Mouse (Mus musculus) bone marrow, adult 2 months (tissue): ENCODE measurements around the gene Bsn. TPM values are rescaled to one million over a fixed set of nuclear protein-coding genes. Genes with fewer than 3 reads are reported as not detected.

Source experiments
- H3K27ac ChIP-seq: fragments of 200-500 bp; 2 replicates; pipeline ENCODE4 v1.5.1; 2012; ENCODE audit warnings: low read depth, mild to moderate bottlenecking, control low read depth, inconsistent platforms, low read length; ENCODE audit not compliant: control insufficient read depth, poor library complexity, insufficient read depth
- H3K4me1 ChIP-seq: fragments of 200-500 bp; 2 replicates; pipeline ENCODE4 v1.6.1; 2011; ENCODE audit warnings: low read length; ENCODE audit not compliant: control insufficient read depth, insufficient read depth
- H3K4me3 ChIP-seq: fragments of 200-500 bp; replicated peaks from 2 replicates; pipeline ENCODE3; 2011; ENCODE audit warnings: mild to moderate bottlenecking, low read depth, low read length, control low read depth; ENCODE audit not compliant: control insufficient read depth
- CTCF ChIP-seq: fragments of 200-500 bp; IDR thresholded peaks from 2 replicates; pipeline ENCODE4 v1.5.1; 2011; ENCODE audit warnings: low read length, control low read depth; ENCODE audit not compliant: control insufficient read depth, insufficient read depth
- POLR2A ChIP-seq: fragments of 200-500 bp; IDR thresholded peaks from 2 replicates; pipeline ENCODE4 v1.6.1; 2011; ENCODE audit warnings: low read depth, mild to moderate bottlenecking, control low read depth, low read length, borderline replicate concordance; ENCODE audit not compliant: control insufficient read depth
- WGBS: fragments of 180-500 bp; shearing (Covaris S2); methylation state at CpG from one replicate; pipeline ENCODE4 v1.1.7; 2018; 5-methylcytosine and 5-hydroxymethylcytosine counted together
- polyA plus RNA-seq: library from polyadenylated mRNA; stranded (reverse); fragments of >200 nt; gene quantifications from 2 replicates; pipeline ENCODE4 v1.2.4, GENCODE M21; 2011; ENCODE audit warnings: low replicate concordance; ENCODE audit not compliant: missing spikeins, insufficient read depth, insufficient read length

The Bsn gene
- polyA plus RNA-seq, 1 experiment: 1.9 TPM

DNA sequence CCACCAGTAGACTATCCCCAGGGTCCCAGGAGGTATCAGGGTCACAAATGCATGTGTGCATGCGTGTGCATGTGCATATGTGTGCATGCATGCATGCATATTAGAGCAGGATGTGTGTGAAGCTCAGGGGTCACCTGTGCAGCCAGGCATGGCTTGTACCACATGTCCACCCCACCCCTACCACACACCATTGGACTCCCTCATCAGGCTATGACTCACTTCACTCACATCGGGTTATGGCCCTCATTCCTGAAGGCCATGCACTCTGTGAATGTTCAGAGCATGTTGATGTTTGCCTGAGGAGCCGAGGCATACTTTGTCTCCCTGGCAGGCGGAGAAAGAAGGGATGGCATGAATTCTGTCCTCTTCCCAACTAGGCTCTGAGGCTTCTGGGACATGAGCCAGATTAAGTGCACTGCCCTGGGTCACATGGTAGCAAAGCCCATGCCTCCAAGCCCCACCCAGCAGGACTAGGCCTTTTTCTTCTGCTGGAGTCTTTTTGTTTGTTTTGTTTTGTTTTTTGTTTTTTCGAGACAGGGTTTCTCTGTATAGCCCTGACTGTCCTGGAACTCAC is 17.3 kb downstream of the Bsn start:
- Histone ChIP-seq H3K4me1 (no peaks in the 10 kb centered on the region), H3K27ac (no peak overlapping the region), H3K4me3 (no peak overlapping the region)
- no peak for TF ChIP-seq CTCF
- no peak for TF ChIP-seq POLR2A
- 82% methylated on average over 5 of the region's 5 CpGs for WGBS

DNA sequence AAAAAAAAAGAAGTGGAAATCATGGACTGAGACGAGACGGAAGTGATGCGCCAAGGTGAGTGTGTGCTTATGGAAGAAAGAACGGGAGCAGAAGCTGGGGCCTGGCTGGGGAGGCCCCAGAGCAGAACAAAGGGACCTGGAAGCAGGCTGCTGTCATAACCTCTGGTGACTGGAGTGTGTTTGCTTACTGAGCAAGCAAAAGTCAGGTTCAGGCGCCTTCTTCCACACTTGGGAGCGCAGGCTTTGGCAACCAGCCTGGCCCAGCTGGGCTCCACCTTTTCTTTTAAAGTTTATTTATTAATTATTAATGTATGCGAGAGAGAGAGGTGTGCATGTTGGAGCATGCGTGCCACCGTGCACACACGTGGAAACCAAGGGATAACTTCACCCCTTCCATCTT is 20.4 kb downstream of the Bsn start:
- Histone ChIP-seq H3K4me1 (no peaks in the 10 kb centered on the region), H3K27ac (no peak overlapping the region), H3K4me3 (no peak overlapping the region)
- 83% methylated on average over 10 of the region's 10 CpGs for WGBS
- TF ChIP-seq CTCF (no peak), POLR2A (no peak)

DNA sequence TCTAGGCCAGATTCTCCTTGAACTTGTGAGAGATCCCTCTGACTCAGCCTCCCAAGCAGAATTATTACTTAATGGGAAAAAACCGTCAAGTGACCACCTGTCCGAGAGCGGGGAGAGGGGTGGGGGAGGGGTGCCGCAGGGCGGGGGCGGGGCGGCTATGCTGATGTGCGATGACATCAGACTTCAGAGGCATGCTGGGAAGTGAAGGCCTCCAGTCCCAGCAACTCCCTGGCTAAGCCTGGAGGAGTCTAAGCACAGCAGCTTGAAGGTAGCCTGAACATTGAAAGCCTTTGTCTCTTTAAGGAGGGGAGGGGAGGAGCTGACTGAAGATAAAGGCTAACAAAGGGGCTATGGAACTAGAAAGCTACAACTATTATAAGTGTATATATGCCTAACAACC is 25.0 kb downstream of the Bsn start:
- Histone ChIP-seq H3K4me3 (no peak overlapping the region), H3K4me1 (no peaks in the 10 kb centered on the region; the same call in 1 of the 2 replicates), H3K27ac (no peak overlapping the region)
- TF ChIP-seq POLR2A (no peak), CTCF (no peak)
- WGBS: 82% methylated on average over 8 of the region's 8 CpGs

DNA sequence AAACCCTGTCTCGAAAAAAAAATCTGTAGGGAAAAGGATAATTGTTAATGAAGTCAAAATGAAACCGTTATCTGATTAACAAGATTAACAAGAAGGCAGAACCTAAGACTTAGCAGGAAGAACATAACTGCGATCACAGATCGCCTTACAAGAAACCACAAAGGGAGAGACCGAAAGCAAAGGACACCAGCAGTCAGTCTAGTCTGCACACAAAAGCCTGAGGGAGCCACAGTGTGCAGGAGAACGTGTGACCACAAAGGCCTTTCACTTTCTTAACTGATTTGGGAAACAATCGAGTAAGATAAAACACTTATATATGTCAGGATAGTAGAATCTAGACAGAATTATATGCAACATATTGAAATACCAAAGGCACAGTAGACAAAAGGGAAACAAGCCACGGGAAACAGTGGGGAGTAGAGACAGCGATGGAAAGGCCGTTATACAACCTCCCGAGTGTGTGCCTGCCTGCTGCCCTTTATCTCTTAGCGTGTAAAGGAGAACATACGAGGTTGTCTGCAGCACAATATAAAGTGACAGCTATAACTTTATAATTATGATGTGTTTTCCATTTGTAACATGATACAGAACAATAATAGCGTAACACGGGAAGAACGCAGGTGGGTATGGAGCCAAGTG is 26.4 kb downstream of the Bsn start:
- 22% methylated on average over 16 of the region's 16 CpGs for WGBS

DNA sequence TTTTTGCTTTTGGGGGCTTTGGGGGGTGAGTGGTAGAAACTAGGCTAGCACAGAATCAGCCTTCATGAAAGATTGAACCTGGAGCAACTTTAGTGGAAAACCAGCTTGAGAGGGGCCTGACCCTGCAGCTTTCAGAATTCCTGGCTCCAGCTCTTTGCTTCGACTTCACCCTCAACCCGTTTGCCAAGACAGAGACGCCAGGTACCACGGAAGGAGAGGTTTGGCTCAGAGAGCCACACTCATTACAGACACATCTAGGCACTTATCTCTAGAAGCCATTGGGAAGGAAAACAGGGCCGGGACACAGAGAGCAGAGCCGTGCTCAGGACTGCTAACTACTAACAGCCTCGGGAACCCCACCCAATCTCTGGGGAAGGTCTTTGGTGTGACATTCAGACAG is 32.3 kb downstream of the Bsn start:
- Histone ChIP-seq H3K4me3 (no peak overlapping the region), H3K4me1 (no peaks in the 10 kb centered on the region; the same call in 1 of the 2 replicates), H3K27ac (no peak overlapping the region)
- no peak for TF ChIP-seq POLR2A
- no peak for TF ChIP-seq CTCF
- 80% methylated on average over 7 of the region's 7 CpGs for WGBS

More for the DNA sequence above, 26.4 kb downstream of the Bsn start:
- TF ChIP-seq CTCF (no peak), POLR2A (no peak)
- H3K27ac ChIP-seq: no peak overlapping the region
- no peaks in the 10 kb centered on the region; the same call in 1 of the 2 replicates for H3K4me1 ChIP-seq
- no peak overlapping the region for H3K4me3 ChIP-seq

DNA sequence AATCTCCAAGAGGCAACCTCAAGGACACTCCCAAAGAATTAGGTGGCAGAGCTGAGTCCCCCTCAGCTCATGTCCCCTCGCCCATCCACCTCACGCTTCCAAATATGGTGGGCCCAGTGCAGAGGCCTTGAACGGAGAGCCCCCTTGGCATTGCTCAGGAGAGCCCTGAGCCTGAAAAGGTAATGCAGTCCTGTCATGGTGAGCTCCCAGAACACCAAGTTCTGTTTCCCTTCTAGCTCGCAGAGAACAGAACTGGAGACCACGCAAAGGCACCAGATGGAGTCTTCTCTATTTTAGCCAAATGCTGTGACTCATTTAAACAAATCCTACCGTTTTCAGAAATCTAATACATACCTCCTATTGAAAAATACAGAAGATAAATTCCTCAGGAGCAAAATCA is 32.7 kb downstream of the Bsn start:
- no peak overlapping the region for H3K4me3 ChIP-seq
- 75% methylated on average over 6 of the region's 6 CpGs for WGBS
- no peak overlapping the region for H3K27ac ChIP-seq
- TF ChIP-seq CTCF (no peak), POLR2A (no peak)
- H3K4me1 ChIP-seq: no peaks in the 10 kb centered on the region; the same call in 1 of the 2 replicates

DNA sequence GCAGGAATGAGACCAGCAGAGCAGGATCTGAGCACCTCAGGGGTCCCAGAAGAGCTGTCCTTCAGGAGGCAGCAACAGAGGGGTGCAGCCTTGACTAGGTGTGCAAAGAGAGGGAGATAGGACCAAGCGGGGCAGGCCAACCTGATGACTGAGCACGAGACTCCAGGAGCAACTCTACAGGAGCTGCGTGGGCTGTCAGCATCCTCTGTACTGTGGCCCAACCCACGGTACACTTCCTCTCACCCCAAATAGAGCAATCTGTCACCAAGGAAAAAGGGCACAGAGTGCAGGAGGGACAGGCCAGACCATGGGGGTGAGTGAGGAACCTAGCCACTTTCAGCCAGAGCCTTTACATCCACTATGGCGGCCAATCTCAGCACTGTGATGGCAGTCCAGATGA is 33.4 kb downstream of the Bsn start:
- TF ChIP-seq CTCF (no peak), POLR2A (no peak)
- Histone ChIP-seq H3K4me1 (no peaks in the 10 kb centered on the region; the same call in 1 of the 2 replicates), H3K4me3 (no peak overlapping the region), H3K27ac (no peak overlapping the region)
- 57% methylated on average over 5 of the region's 5 CpGs for WGBS

DNA sequence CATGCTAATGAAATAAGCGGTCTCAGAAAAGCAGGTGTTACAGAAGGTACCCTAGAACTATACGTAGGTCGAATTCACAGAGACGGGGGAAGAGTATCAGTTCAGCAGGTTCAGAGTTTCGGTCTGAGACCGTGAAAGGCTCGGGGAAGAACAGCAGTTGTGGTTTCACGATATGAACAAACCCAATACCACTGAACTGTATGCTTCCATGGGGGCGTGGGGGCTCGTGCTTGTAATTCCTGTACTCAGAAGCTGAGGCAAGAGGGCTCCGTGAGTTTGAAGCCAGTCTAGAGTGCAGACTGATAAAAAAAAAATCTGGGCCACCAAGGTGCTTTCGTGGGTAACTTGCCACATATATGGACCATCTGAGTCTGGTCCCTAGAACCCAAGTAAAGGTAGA is 35.4 kb downstream of the Bsn start:
- no peak overlapping the region for H3K4me3 ChIP-seq
- H3K27ac ChIP-seq: no peak overlapping the region
- WGBS: 73% methylated on average over 12 of the region's 12 CpGs
- H3K4me1 ChIP-seq: no peaks in the 10 kb centered on the region; the same call in 1 of the 2 replicates
- TF ChIP-seq POLR2A (no peak), CTCF (no peak)
